Mouse (Mus musculus): ENCODE data around the gene Sobp.

DNA sequence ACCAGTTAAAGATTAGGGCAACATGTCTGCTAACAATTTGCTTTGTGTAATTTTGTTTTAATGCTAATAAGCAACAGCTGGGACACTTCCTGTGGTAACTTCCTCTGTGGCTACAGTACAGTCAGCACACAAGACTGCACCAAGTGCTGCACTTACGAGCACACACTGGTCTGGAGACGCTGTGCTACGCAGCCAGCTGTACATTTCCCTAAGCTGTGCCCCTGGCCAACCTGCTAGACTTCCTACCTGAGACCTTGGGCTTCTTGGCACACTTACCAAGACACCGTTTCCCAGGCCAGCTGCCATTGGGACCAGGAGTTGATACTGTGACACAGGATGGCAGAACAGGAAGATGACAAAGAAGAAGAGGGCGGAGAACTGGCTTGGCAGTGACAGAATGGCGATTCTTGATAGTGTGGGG is 212.1 kb downstream of the Sobp start:
- TF ChIP-seq CTCF (IDR thresholded peaks at IDR 0.05; ENCODE audit: borderline replicate concordance, insufficient read depth, low read length) (no peak), POLR2A (IDR thresholded peaks at IDR 0.05; ENCODE audit: low read depth, low read length) (no peak)

Measured in embryonic fibroblast, embryonic 13.5 days (primary cell).